Mouse (Mus musculus) cerebellum, adult 9-11 months (tissue): ENCODE measurements around the gene 1700022I11Rik.

Experiments
- DNase-seq: peaks from one replicate; pipeline ENCODE4 v3.0.0; 2022

Gene 1700022I11Rik

GRCm38 (mm10) chr4:43004951-43005350, 35.5 kb downstream of the 1700022I11Rik start:
- peak; percentile 27 for DNase-seq

GRCm38 (mm10) chr4:43005765-43006164, 36.4 kb downstream of the 1700022I11Rik start:
- peak; percentile 47 for DNase-seq

- peak; percentile 83 for DNase-seq
Measured at GRCm38 (mm10) chr4:43010161-43011038, 41.0 kb downstream of the 1700022I11Rik start, which contains the start of gene Fancg. TSS of gene Fancg (minus strand) at chr4:43010506.

GRCm38 (mm10) chr4:43012091-43012490, 42.7 kb downstream of the 1700022I11Rik start:
- no peak for DNase-seq

GRCm38 (mm10) chr4:43018156-43018555, 48.8 kb downstream of the 1700022I11Rik start:
- no peak for DNase-seq

- peak; percentile 15 for DNase-seq
Measured at GRCm38 (mm10) chr4:43019176-43019575, 49.8 kb downstream of the 1700022I11Rik start.

GRCm38 (mm10) chr4:43019641-43020465, 50.4 kb downstream of the 1700022I11Rik start:
- DNase-seq: no peak

- no peak for DNase-seq
Measured at GRCm38 (mm10) chr4:43020876-43021275, 51.5 kb downstream of the 1700022I11Rik start.

GRCm38 (mm10) chr4:43021341-43021740, 51.9 kb downstream of the 1700022I11Rik start:
- no peak for DNase-seq

GRCm38 (mm10) chr4:43024673-43025072, 55.3 kb downstream of the 1700022I11Rik start:
- peak; percentile 65 for DNase-seq

GRCm38 (mm10) chr4:43025084-43025960, 55.9 kb downstream of the 1700022I11Rik start, which contains the start of gene Pigo:
TSS of gene Pigo (minus strand) at chr4:43025819.
- peak; percentile 98 for DNase-seq

GRCm38 (mm10) chr4:43029121-43029520, 59.7 kb downstream of the 1700022I11Rik start:
- DNase-seq: no peak

GRCm38 (mm10) chr4:43029749-43030148, 60.3 kb downstream of the 1700022I11Rik start:
- DNase-seq: peak; percentile 31

- peak; percentile 30 for DNase-seq
Measured at GRCm38 (mm10) chr4:43030352-43030751, 60.9 kb downstream of the 1700022I11Rik start.

- no peak for DNase-seq
Measured at GRCm38 (mm10) chr4:43030780-43031230, 61.4 kb downstream of the 1700022I11Rik start.

- peak; percentile 96 for DNase-seq
Measured at GRCm38 (mm10) chr4:43031237-43031995, 62.0 kb downstream of the 1700022I11Rik start, which contains the start of gene Stoml2. TSS of gene Stoml2 (minus strand) at chr4:43031710.

GRCm38 (mm10) chr4:43032501-43032900, 63.1 kb downstream of the 1700022I11Rik start:
- peak; percentile 38 for DNase-seq
